Mouse (Mus musculus): ENCODE data around the gene Ssu2.

Gene Ssu2

DNA sequence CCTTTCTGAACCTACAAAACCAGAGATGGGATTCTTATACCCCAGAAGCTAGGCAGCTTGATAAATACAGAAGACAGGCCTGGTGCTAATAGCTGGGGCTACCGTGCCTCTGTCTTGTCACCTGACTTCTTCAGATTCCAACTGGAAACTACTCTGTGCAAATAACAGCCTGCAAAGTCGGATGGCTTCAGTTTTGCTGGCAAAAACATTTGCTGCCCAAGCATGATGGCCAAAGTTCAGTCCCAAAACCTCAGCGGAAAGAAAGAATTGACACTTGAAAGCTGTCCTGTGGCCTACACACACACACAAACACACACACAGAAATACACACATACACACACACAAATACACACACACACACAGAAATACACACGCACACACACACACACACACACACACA, 48.8 kb downstream of the Ssu2 start:
- DNase-seq (ENCODE audit: low read depth) = no peak

DNA sequence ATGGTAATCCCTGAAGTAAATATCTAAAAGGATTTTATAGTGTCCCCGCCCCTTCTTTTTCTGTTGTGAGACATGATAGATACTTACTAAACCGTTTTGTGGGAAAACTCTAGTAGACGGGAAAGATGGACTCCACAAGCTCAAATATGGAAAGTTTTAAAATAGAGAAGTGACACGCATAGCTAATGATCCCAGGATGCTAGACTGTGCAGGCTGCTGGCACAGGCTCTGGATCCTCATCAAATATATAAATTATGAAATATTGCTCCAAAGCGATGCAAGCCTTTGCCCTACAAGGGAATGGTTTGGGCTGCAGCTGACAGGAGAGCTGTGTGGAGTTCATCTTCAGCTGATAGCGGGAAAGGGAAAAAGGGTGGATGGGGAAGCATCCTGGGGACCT, 50.2 kb downstream of the Ssu2 start:
- no peak for DNase-seq (ENCODE audit: low read depth)

DNA sequence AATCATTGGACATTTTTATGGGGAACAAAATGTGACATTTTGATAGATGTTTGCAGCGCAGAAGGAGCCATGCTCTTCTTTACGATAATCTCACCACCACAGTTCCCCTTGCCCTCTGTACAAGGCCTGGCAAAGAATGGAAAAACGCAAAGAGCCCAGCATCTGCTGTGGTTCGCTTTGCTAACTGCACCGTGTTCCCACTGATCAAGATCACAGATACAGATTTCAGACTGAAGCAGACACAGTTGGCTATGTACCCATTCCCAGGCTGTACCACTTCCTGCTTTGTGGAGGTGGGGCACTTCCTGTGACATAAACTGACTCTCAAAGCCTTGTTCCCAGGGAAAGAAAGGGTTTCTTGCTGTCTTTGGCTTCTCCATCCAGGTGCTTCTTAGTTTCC, 53.9 kb downstream of the Ssu2 start:
- DNase-seq (ENCODE audit: low read depth) = no peak

DNA sequence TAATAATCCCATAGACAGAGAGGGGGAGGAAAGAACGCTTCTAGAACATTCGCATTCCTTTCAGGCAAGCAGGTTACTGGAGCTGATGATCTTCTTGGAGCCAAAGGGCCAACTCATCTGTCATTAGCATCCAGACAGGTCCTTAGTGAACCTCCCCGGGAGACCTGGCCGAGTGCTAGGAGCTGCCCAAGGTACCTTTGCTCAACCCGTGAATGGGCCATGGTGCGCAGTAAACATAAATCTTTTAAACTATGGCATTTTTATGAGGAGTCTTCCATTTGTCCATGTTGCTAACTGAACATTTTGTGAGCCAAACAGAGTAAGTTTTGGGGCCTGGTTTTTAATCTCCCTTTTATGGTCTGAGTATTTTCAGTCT, 56.6 kb downstream of the Ssu2 start:
- no peak for DNase-seq (ENCODE audit: low read depth)

DNA sequence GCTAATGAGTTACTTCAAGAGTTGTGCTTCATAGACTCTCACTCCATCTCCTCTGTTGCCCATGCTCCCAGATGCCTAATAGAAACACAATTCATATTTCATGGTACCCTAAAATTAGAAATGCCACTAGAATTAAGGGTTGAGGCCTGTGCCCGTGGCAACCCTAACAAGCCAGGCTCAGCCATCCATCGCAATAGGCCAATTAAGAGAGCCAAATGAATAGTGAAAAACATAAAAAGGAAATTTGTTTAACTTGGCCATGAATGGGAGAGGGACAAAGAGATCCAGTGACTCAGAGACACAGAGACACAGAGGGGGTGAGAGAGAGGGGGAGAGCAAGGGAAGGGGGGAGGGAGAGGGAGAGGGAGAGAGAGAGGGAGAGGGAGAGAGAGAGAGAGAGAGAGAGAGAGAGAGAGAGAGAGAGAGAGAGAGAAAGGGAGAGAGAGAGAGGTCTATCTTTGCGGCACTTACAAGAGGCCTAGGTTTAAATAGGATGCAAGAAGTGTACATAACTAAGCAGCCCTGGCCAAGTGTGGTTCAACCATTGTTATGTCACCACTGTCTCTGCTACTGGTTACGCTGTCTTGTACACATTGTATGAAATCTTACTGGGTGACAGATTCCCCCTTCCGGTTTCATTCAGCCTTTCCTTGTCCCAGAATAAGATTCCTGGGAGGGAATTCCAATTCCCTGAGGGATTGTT, 57.2 kb downstream of the Ssu2 start:
- DNase-seq (ENCODE audit: low read depth) = no peak

DNA sequence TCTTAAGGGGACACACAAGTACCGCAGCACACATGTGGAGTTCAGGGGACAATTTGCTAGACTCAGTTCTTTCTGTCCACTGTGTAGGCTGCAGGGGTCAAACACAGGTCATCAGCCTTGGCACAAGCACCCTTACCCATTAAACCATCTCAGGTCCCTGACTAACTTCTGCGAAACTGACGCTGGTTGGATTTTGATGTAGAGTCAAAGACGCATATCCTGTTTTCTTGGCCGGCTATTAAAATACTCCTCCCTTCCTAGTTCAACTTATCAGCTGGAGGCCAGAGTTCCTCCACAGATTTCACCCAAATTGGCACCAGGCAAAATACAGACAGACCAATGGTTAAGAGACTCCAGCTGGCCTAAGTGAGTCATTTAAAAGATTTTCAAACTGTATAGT, 60.0 kb downstream of the Ssu2 start:
- DNase-seq (ENCODE audit: low read depth) = no peak

DNA sequence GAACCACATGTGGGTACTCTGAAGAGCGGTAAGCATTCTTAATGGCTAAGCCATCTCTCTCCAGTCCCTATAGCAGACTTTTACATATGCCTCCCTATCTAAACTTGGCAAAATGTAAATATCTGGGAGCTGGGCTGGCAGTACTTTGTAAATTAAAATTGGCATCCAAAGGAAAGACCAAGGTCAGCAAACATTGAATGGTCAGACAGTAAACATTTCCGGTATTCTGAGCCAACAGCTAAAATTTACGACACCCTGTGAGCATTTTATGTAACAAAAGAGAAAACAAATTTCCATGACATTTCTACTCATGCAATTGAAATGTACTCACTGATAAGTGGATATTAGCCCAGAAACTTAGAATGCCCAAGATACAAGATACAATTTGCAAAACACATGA, 62.6 kb downstream of the Ssu2 start:
- DNase-seq (ENCODE audit: low read depth) = no peak

DNA sequence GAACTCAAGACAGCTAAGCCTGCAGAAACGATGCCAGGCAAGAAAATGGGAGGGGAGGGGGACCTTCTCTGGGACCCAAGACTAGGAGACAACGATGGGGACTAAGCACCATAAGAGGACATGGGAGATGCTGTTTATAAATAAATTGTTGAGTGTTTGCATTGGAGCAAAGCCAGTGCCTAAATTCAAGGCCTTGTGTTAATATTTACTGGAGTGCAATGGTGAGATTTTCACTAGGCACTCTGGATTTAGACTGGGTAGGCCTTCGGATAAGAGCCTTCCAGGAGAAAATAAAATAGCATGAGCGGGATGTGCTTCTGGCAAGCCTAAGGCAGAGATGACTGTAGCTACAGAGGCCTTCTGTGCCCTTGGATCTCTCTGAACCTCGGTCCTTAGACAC, 64.9 kb downstream of the Ssu2 start:
- DNase-seq (ENCODE audit: low read depth) = no peak

DNA sequence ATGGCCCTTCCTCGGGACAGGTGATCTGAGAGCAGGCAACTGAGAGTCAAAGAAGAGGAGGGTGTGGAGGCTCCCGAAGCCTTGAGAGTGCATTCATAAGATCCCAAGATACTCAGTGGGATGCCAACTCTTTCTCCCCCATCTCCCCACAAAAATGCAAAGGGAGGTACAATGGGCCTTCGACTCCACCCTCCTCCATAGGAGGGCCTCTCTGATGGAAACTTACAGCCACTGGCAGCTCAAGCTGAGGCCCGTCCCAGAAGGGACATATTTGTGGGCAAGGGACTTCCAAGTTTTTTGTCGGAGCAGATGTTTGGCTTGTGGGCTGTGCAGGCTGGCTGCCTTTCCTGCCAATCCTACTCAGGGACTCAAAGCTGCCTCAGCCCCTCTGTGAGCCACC, 67.1 kb downstream of the Ssu2 start:
- DNase-seq (ENCODE audit: low read depth) = no peak

DNA sequence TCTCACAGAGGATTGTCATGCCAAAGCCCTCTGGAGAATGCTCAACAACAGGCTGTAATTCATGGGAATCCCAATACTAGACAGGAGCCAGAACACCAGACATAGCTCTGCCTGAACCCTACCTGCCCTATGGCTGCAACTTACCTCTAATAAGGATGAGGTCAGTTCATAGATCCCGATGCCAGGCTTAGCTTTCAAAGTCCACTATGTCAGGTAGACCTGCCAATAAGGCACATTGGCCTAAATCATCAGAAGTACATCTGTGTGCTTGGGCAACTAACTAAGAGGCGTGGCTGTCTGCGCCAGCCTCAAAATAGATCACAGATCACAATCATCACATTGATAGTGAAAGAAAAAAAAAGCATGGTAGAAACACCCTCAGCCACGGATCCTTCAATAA, 68.4 kb downstream of the Ssu2 start:
- DNase-seq (ENCODE audit: low read depth) = no peak

DNA sequence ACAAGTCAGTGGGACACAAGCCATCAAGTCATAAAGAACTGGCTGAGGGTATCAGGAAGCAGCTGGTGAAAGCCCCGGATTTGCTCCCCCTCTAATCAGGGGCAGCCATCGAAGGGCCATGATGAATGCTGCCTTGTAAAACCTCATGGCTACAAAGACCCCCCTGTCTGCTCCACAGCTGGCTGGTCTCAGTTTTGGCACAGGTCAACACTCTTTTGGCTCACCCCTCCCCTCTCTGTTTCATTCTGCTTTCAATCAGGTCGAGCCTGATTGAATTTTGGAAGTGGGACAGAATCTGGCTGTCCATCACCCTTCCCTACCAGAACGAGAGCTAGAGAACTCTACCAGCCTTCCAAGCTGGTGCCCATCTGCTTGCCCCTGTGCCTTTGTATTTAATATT, 76.4 kb downstream of the Ssu2 start:
- no peak for DNase-seq (ENCODE audit: low read depth)

DNA sequence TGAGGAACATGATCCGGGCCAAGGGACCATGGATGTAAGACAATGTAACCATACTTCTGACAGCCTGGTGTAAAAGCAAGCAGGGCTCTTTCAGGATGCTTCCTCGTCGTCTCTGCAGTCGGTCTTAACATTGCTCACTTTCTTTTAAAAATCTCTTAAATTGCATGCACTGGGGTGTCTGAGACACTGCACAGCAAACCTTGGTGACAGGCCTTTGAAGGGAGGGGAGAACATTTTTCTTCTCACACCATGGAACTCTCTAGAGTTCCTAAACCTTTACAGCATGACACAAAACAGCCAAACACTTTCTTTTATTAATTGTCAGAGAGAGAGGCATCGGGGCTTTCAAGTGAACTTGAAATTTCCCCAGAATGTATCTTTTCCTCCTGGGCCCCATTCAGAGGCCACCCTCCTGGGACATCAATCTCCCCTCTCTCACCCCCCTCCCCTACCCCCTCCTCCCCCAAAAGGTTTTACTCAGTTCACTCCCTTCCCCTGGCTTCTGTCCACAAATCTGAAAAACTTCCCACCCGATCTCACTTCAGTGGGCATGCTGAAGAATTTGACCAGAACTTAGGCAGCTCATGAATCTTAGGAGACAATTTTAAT, 78.4 kb downstream of the Ssu2 start:
- no peak for DNase-seq (ENCODE audit: low read depth)
